9 mouse cellular contexts compared by ENCODE assay signal in the genomic region with DNA sequence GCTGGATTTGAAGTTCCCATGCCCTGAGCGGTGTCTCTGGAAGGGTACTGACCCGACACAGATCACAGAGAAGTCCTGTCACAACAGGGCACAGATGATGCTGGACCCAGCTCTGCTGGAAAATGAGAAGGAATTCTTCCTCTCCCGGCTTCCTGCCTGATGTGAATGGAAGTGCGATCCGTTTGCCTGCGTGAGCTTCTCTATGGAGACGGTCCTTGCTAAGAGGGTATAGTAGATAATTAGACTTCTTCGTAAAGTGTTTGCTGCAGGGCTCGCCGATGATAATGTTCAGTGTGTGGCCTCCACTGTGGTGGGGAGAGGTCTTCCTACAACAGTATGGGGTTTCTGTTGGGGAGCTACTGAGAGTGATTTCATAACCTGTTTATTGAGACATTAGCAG.
DNase-seq lines count a peak whose midpoint lies in the region; ATAC-seq and TF ChIP-seq lines count a peak whose summit lies in the region.
"Had no signal": no experiment of that assay in that cellular context is flagged by ENCODE, and none has a peak within 500 bp of the region (broad histone marks: within the 10 kb centered on the region; RNA-seq: fewer than 3 reads in every experiment).

No protein-coding gene starts in this region.

- TF ChIP-seq CTCF in olfactory bulb, adult 2 months (IDR thresholded peaks at IDR 0.05; ENCODE audit: insufficient read depth, low read depth, low read length): no peak

- peaks cover 10% of the 10 kb centered on the region for H3K4me1 ChIP-seq in forebrain, embryonic 14.5 days (ENCODE audit: control insufficient read depth, insufficient read depth, low read length)
- H3K4me1 ChIP-seq in intestine, embryonic 14.5 days (replicated peaks; ENCODE audit: control insufficient read depth, insufficient read depth, low read length): peaks cover 11% of the 10 kb centered on the region
- H3K4me1 ChIP-seq in olfactory bulb, adult 2 months (ENCODE audit: control insufficient read depth, insufficient read depth, low read length): peaks cover 10% of the 10 kb centered on the region

- no peak overlapping the region for H3K4me3 ChIP-seq in forebrain, embryonic 14.5 days (ENCODE audit: low read depth, low read length)
- 0 out of 2 replicates have a peak overlapping the region, but pooled peaks have one; percentile 6 for H3K4me3 ChIP-seq in intestine, embryonic 14.5 days (ENCODE audit: low read depth, low read length)
- 0 out of 2 replicates have a peak overlapping the region, but pooled peaks have one; percentile 15 for H3K4me3 ChIP-seq in olfactory bulb, adult 2 months (ENCODE audit: insufficient read depth, low read depth, low read length)

- H3K9ac ChIP-seq in forebrain, embryonic 14.5 days (ENCODE audit: low read length): no peak overlapping the region
- H3K9ac ChIP-seq in intestine, embryonic 14.5 days (ENCODE audit: low read length): no peak overlapping the region

- no peaks in the 10 kb centered on the region for H3K36me3 ChIP-seq in forebrain, embryonic 14.5 days (ENCODE audit: control insufficient read depth, insufficient read depth, low read length)
- H3K36me3 ChIP-seq in intestine, embryonic 14.5 days (ENCODE audit: control insufficient read depth, insufficient read depth, low read length): no peaks in the 10 kb centered on the region

- no peaks in the 10 kb centered on the region for H3K27me3 ChIP-seq in forebrain, embryonic 14.5 days (replicated peaks; ENCODE audit: control insufficient read depth, insufficient read depth, low read length)
- H3K27me3 ChIP-seq in intestine, embryonic 14.5 days (replicated peaks; ENCODE audit: control insufficient read depth, insufficient read depth, low read length): no peaks in the 10 kb centered on the region

- no peak for TF ChIP-seq POLR2A in olfactory bulb, adult 2 months (IDR thresholded peaks at IDR 0.05; ENCODE audit: insufficient read depth, low read depth, low read length)

- H3K9me3 ChIP-seq in forebrain, embryonic 14.5 days (replicated peaks; ENCODE audit: control insufficient read depth, low read length): 0 out of 2 replicates have a peak, but pooled peaks cover 2% of the 10 kb centered on the region
- H3K9me3 ChIP-seq in intestine, embryonic 14.5 days (ENCODE audit: control insufficient read depth, low read length): no peaks in the 10 kb centered on the region

- 32% methylated on average over 10 of the region's 10 CpGs for WGBS in forebrain, embryonic 14.5 days
- whole genome bisulfite sequencing in intestine, embryonic 14.5 days: 20% methylated on average over 10 of the region's 10 CpGs
- 19% methylated on average over 10 of the region's 10 CpGs for WGBS in olfactory bulb, adult 2 months

- H3K27ac ChIP-seq in forebrain, embryonic 14.5 days (ENCODE audit: low read depth, low read length): no peak overlapping the region
- no peak overlapping the region; the same call in 1 of the 2 replicates for H3K27ac ChIP-seq in intestine, embryonic 14.5 days (ENCODE audit: low read depth)
- peak overlapping the region; percentile 33; the same call in 1 of the 2 replicates for H3K27ac ChIP-seq in olfactory bulb, adult 2 months (ENCODE audit: insufficient read depth, low read depth, low read length)

- peak overlapping the region; percentile 30; the same call in 1 of the 2 replicates for H3K4me2 ChIP-seq in forebrain, embryonic 14.5 days (ENCODE audit: low read length)
- H3K4me2 ChIP-seq in intestine, embryonic 14.5 days (ENCODE audit: low read length): peak overlapping the region; percentile 43

- no peak for ATAC-seq in forebrain, embryonic 14.5 days
- ATAC-seq in intestine, embryonic 14.5 days (replicated peaks; ENCODE audit: low FRiP score, low TSS enrichment, low read depth): no peak

- DNase-seq in kidney, postnatal 10 days: peak; percentile 16
- DNase-seq in kidney, postnatal 25 days: no peak
- DNase-seq in forebrain, embryonic 14.5 days (ENCODE audit: low spot score): peak; percentile 33
- peak; percentile 58 for DNase-seq in intestine, embryonic 14.5 days (ENCODE audit: low spot score)
- no peak for DNase-seq in urinary bladder, postnatal 4 days (ENCODE audit: low spot score in 2 of 2)
- DNase-seq in cerebellum, postnatal 10 days: no peak
- DNase-seq: kidney, adult 9 months; lung, postnatal 4 days had no signal

Comparison
In these comparisons a context has a peak if more than half of its experiments do, and no peak if none do; other contexts are left out.
1. DNase-seq: peak in kidney, postnatal 10 days (single experiment), forebrain, embryonic 14.5 days (single experiment) and intestine, embryonic 14.5 days (single experiment); none in kidney, postnatal 25 days (0 of 2), urinary bladder, postnatal 4 days (0 of 2) and cerebellum, postnatal 10 days (0 of 2).